Comparison of ENCODE assay signal across 8 mouse cellular contexts in the genomic region with DNA sequence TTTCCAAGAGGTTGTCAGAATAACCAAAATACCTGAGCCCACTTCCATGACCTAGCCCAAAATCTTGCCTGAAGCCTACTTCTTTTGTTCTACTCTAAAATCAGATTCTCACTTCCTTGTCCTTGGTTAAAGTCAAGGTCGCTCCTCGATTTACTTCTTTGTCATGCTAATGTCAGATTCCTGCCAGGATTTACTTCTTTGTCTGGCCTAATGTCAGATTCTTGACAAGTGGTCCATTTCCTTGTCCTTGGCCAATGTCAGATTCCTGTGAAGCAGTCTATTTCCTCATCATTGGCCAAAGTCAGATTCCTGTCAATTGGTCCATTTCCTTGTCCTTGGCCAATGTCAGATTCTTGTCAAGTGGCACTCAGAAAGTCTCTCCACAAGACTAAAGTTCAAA.
"Had no signal": no experiment of that assay in that cellular context is flagged by ENCODE, and none has a peak within 500 bp of the region (broad histone marks: within the 10 kb centered on the region; RNA-seq: fewer than 3 reads in every experiment).

No protein-coding gene starts in this region.

- DNase-seq: liver, postnatal 0 days; lung, embryonic 14.5 days; lung, postnatal 10 days; lung, postnatal 4 days; right cerebral cortex, postnatal 14 days; thymus, adult 2 months; thymus, postnatal 25 days; thymus, postnatal 4 days had no signal
